In genomic region chr2:33853011-33853976, GRCm38 (mm10) we compare ENCODE assay signal across 9 mouse cellular contexts. TPM values are rescaled to one million over a fixed set of nuclear protein-coding genes. Genes with fewer than 3 reads are reported as not detected.
DNase-seq lines count a peak whose midpoint lies in the region; ATAC-seq and TF ChIP-seq lines count a peak whose summit lies in the region.
"Had no signal": no experiment of that assay in that cellular context is flagged by ENCODE, and none has a peak within 500 bp of the region (broad histone marks: within the 10 kb centered on the region; RNA-seq: fewer than 3 reads in every experiment).

No protein-coding gene starts in this region.

- TF ChIP-seq POLR2A in cerebellum, adult 2 months (IDR thresholded peaks at IDR 0.05; ENCODE audit: borderline replicate concordance, insufficient read depth, low read length) = no peak

- H3K4me1 ChIP-seq in midbrain, embryonic 12.5 days = peaks cover 8% of the 10 kb centered on the region; the same call in 1 of the 2 replicates
- no peaks in the 10 kb centered on the region for H3K4me1 ChIP-seq in midbrain, embryonic 14.5 days (ENCODE audit: control insufficient read depth, insufficient read depth, low read length)
- peaks cover 9% of the 10 kb centered on the region for H3K4me1 ChIP-seq in cerebellum, adult 2 months (ENCODE audit: control insufficient read depth, insufficient read depth, low read length)

- WGBS in midbrain, embryonic 12.5 days = 86% methylated on average over 11 of the region's 11 CpGs
- WGBS in midbrain, embryonic 14.5 days = 83% methylated on average over 11 of the region's 11 CpGs
- WGBS in cerebellum, adult 2 months = 70% methylated on average over 11 of the region's 11 CpGs

- ATAC-seq in midbrain, embryonic 12.5 days (ENCODE audit: low FRiP score, low read depth) = no peak
- no peak for ATAC-seq in midbrain, embryonic 14.5 days (ENCODE audit: low FRiP score, low TSS enrichment)
- ATAC-seq in neutrophil, adult 5-6 weeks (ENCODE audit: extremely low read depth, insufficient number of reproducible peaks, low FRiP score, poor library complexity, severe bottlenecking) = peak; percentile 8; the same call in 1 of the 2 replicates

- DNase-seq in midbrain, embryonic 14.5 days = no peak
- DNase-seq in c-Kit-positive CD71-positive TER-119-negative erythroid progenitor cells, embryonic 14.5 days (ENCODE audit: low read depth) = peak; percentile 41
- peak; percentile 14 for DNase-seq in induced T-regulatory cell, adult 2 months (ENCODE audit: low read depth)
- no peak for DNase-seq in cerebellum, adult 2 months
- DNase-seq in cerebellum, postnatal 36 days = no peak

- 0 out of 2 replicates have a peak overlapping the region, but pooled peaks have one; percentile 7 for H3K27ac ChIP-seq in midbrain, embryonic 12.5 days (replicated peaks)
- H3K27ac ChIP-seq in midbrain, embryonic 14.5 days (replicated peaks; ENCODE audit: low read depth, low read length) = no peak overlapping the region
- no peak overlapping the region for H3K27ac ChIP-seq in cerebellum, adult 2 months (ENCODE audit: insufficient read depth, low read length)
- H3K27ac ChIP-seq: embryonic facial prominence, embryonic 15.5 days; heart, embryonic 15.5 days had no signal

- H3K4me2 ChIP-seq in midbrain, embryonic 12.5 days (replicated peaks) = no peak overlapping the region
- H3K4me2 ChIP-seq in midbrain, embryonic 14.5 days (ENCODE audit: low read length) = no peak overlapping the region
- H3K4me2 ChIP-seq: embryonic facial prominence, embryonic 15.5 days; heart, embryonic 15.5 days had no signal

- H3K9me3 ChIP-seq in midbrain, embryonic 12.5 days = no peaks in the 10 kb centered on the region
- H3K9me3 ChIP-seq in midbrain, embryonic 14.5 days (ENCODE audit: control insufficient read depth, low read length) = no peaks in the 10 kb centered on the region
- H3K9me3 ChIP-seq: embryonic facial prominence, embryonic 15.5 days; heart, embryonic 15.5 days had no signal

- H3K4me3 ChIP-seq in midbrain, embryonic 12.5 days = no peak overlapping the region
- H3K4me3 ChIP-seq in midbrain, embryonic 14.5 days (replicated peaks; ENCODE audit: low read depth, low read length) = no peak overlapping the region
- no peak overlapping the region for H3K4me3 ChIP-seq in cerebellum, adult 2 months (replicated peaks; ENCODE audit: insufficient read depth, low read depth, low read length)
- H3K4me3 ChIP-seq: embryonic facial prominence, embryonic 15.5 days; heart, embryonic 15.5 days had no signal

- no peak overlapping the region for H3K9ac ChIP-seq in midbrain, embryonic 12.5 days (replicated peaks)
- H3K9ac ChIP-seq in midbrain, embryonic 14.5 days (replicated peaks; ENCODE audit: low read length) = no peak overlapping the region; the same call in 1 of the 2 replicates
- H3K9ac ChIP-seq: embryonic facial prominence, embryonic 15.5 days; heart, embryonic 15.5 days had no signal

- TF ChIP-seq CTCF in cerebellum, adult 2 months (IDR thresholded peaks at IDR 0.05; ENCODE audit: borderline replicate concordance, insufficient read depth, low read depth, low read length) = no peak

- H3K36me3 ChIP-seq in midbrain, embryonic 12.5 days = 0 out of 2 replicates have a peak, but pooled peaks cover 12% of the 10 kb centered on the region
- peaks cover 8% of the 10 kb centered on the region; the same call in 1 of the 2 replicates for H3K36me3 ChIP-seq in midbrain, embryonic 14.5 days (ENCODE audit: control insufficient read depth, insufficient read depth, low read length)
- H3K36me3 ChIP-seq: embryonic facial prominence, embryonic 15.5 days; heart, embryonic 15.5 days had no signal

- H3K27me3 ChIP-seq in midbrain, embryonic 12.5 days = no peaks in the 10 kb centered on the region
- no peaks in the 10 kb centered on the region for H3K27me3 ChIP-seq in midbrain, embryonic 14.5 days (ENCODE audit: control insufficient read depth, insufficient read depth, low read length)
- H3K27me3 ChIP-seq in cerebellum, adult 2 months (ENCODE audit: control insufficient read depth, insufficient read depth, low read length) = no peaks in the 10 kb centered on the region
- H3K27me3 ChIP-seq: embryonic facial prominence, embryonic 15.5 days; heart, embryonic 15.5 days had no signal

RNA-seq across cellular contexts. Expression of gene Mvb12b, which starts 34.5 kb away (rescaled TPM):
- 55.6 and 58.3 TPM in 2 replicates for polyA plus RNA-seq in midbrain, embryonic 12.5 days (2016; fragmentation: Nextera tagmentation; extraction: Ambion mirVana)
- polyA plus RNA-seq in midbrain, embryonic 14.5 days (2014; fragmentation: Nextera tagmentation; extraction: Ambion mirVana) = 47.9 and 60.2 TPM in 2 replicates
- 10.9 and 12.1 TPM in 2 replicates for total RNA-seq in neutrophil, adult 5-6 weeks (2017)
- 68.4 and 70.8 TPM in 2 replicates for polyA plus RNA-seq in cerebellum, adult 2 months (2012; rRNA removed)

Comparison
In these comparisons a context has a peak if more than half of its experiments do, and no peak if none do; other contexts are left out.
1. DNase-seq: peak in c-Kit-positive CD71-positive TER-119-negative erythroid progenitor cells, embryonic 14.5 days (single experiment) and induced T-regulatory cell, adult 2 months (single experiment); none in midbrain, embryonic 14.5 days (single experiment), cerebellum, adult 2 months (0 of 2) and cerebellum, postnatal 36 days (0 of 2).